Mouse (Mus musculus) cerebellum, postnatal 4 days (tissue): ENCODE measurements around the gene Ube2t.

Experiments
- DNase-seq, 2 experiments: peaks; one replicate each; pipeline ENCODE4 v3.0.0; 2022; ENCODE audit warnings: low spot score in 2 of 2, mixed read lengths in 1 of 2

The Ube2t gene

GRCm38 (mm10) chr1:134962053-134962803, at the start of gene Ube2t:
Gene Ube2t (plus strand): TSS chr1:134962565.
- peak; percentile 88 to 93 for DNase-seq

- DNase-seq = no peak
Measured at GRCm38 (mm10) chr1:134913535-134913934, 48.8 kb upstream of the Ube2t start.

GRCm38 (mm10) chr1:134915421-134915820, 46.9 kb upstream of the Ube2t start:
- DNase-seq = no peak

GRCm38 (mm10) chr1:134919010-134919409, 43.4 kb upstream of the Ube2t start:
- DNase-seq = no peak

- DNase-seq = no peak
Measured at GRCm38 (mm10) chr1:134932431-134932830, 29.9 kb upstream of the Ube2t start.

GRCm38 (mm10) chr1:134936335-134936734, 26.0 kb upstream of the Ube2t start:
- DNase-seq = no peak

- DNase-seq = no peak
Measured at GRCm38 (mm10) chr1:134938233-134938632, 24.1 kb upstream of the Ube2t start.

- DNase-seq = no peak
Measured at GRCm38 (mm10) chr1:134940863-134941262, 21.5 kb upstream of the Ube2t start.

GRCm38 (mm10) chr1:134942898-134943297, 19.5 kb upstream of the Ube2t start:
- DNase-seq = no peak

- no peak for DNase-seq
Measured at GRCm38 (mm10) chr1:134947590-134947989, 14.8 kb upstream of the Ube2t start.

GRCm38 (mm10) chr1:134949946-134950345, 12.4 kb upstream of the Ube2t start:
- DNase-seq = no peak

- DNase-seq = no peak
Measured at GRCm38 (mm10) chr1:134955050-134955636, 7.2 kb upstream of the Ube2t start.

GRCm38 (mm10) chr1:134955637-134956176, 6.7 kb upstream of the Ube2t start, which contains the start of gene Ppp1r12b:
Gene Ppp1r12b (minus strand): TSS chr1:134955942.
- peak; percentile 86 to 94 for DNase-seq

GRCm38 (mm10) chr1:134960634-134961033, 1.7 kb upstream of the Ube2t start:
- DNase-seq = no peak

- no peak for DNase-seq
Measured at GRCm38 (mm10) chr1:134962821-134963220, 456 bp downstream of the Ube2t start.

GRCm38 (mm10) chr1:134965430-134965829, 3.1 kb downstream of the Ube2t start:
- DNase-seq = no peak

- DNase-seq = no peak
Measured at GRCm38 (mm10) chr1:134972920-134973319, 10.6 kb downstream of the Ube2t start.

- DNase-seq = peak; percentile 34 to 64
Measured at GRCm38 (mm10) chr1:134987173-134987961, 25.0 kb downstream of the Ube2t start.

- DNase-seq = no peak
Measured at GRCm38 (mm10) chr1:134987962-134988341, 25.6 kb downstream of the Ube2t start.

- peak; percentile 53 to 86 for DNase-seq
Measured at GRCm38 (mm10) chr1:134989372-134989771, 27.0 kb downstream of the Ube2t start.

- DNase-seq = no peak
Measured at GRCm38 (mm10) chr1:134992046-134992645, 29.8 kb downstream of the Ube2t start.

- no peak for DNase-seq
Measured at GRCm38 (mm10) chr1:134994739-134995138, 32.4 kb downstream of the Ube2t start.
